Mouse (Mus musculus): Measurements from ENCODE around the gene Olfr1085. TPM values are rescaled to one million over a fixed set of nuclear protein-coding genes. Genes with fewer than 3 reads are reported as not detected.
"Not testable (repeated sequence)": the region's sequence is repeated elsewhere in the genome, so short reads cannot be mapped to it uniquely, and the experiment has no call there.

Olfr1085 gene
- polyA plus RNA-seq (2011; ENCODE audit: insufficient read depth, insufficient read length, low replicate concordance, missing spikeins) = 0.30 TPM in 1 of 2 replicates, not detected in the other

- 21% methylated on average over 1 of the region's 1 CpGs for WGBS
- no peak within 1 kb of the TSS for H3K27ac ChIP-seq (ENCODE audit: control insufficient read depth, insufficient read depth, low read depth, low read length, poor library complexity)
- no peak for TF ChIP-seq CTCF (IDR thresholded peaks at IDR 0.05; ENCODE audit: control insufficient read depth, insufficient read depth, low read length)
- no peak for TF ChIP-seq POLR2A (IDR thresholded peaks at IDR 0.05; ENCODE audit: borderline replicate concordance, control insufficient read depth, low read depth, low read length)
These were observed at the start of gene Olfr1085 for GRCm38 (mm10) chr2:86661919-86662318. Gene Olfr1085 (minus strand): TSS chr2:86662019.

GRCm38 (mm10) chr2:86698295-86698694 is 36.5 kb upstream of the Olfr1085 start, which contains the start of gene Olfr1087:
Gene Olfr1087 (minus strand): TSS chr2:86698395.
- H3K27ac ChIP-seq (ENCODE audit: control insufficient read depth, insufficient read depth, low read depth, low read length, poor library complexity) = no peak within 1 kb of the TSS
- no peaks in the 10 kb centered on the region for H3K4me1 ChIP-seq (ENCODE audit: control insufficient read depth, insufficient read depth, low read length)
- TF ChIP-seq POLR2A (IDR thresholded peaks at IDR 0.05; ENCODE audit: borderline replicate concordance, control insufficient read depth, low read depth, low read length) = no peak
- no peak for TF ChIP-seq CTCF (IDR thresholded peaks at IDR 0.05; ENCODE audit: control insufficient read depth, insufficient read depth, low read length)
- H3K4me3 ChIP-seq (replicated peaks; ENCODE audit: control insufficient read depth, low read depth, low read length) = no peak within 1 kb of the TSS

More at GRCm38 (mm10) chr2:86661919-86662318, at the start of gene Olfr1085:
- Histone ChIP-seq H3K4me1 (ENCODE audit: control insufficient read depth, insufficient read depth, low read length) (no peaks in the 10 kb centered on the region), H3K4me3 (replicated peaks; ENCODE audit: control insufficient read depth, low read depth, low read length) (no peak within 1 kb of the TSS)

GRCm38 (mm10) chr2:86679992-86680391 is 18.2 kb upstream of the Olfr1085 start, which contains the start of gene Olfr1086:
Gene Olfr1086 (minus strand): TSS chr2:86680092.
- H3K27ac ChIP-seq (ENCODE audit: control insufficient read depth, insufficient read depth, low read depth, low read length, poor library complexity) = no peak within 1 kb of the TSS
- WGBS = 66% methylated on average over 2 of the region's 2 CpGs
- H3K4me3 ChIP-seq (replicated peaks; ENCODE audit: control insufficient read depth, low read depth, low read length) = no peak within 1 kb of the TSS
- TF ChIP-seq POLR2A (IDR thresholded peaks at IDR 0.05; ENCODE audit: borderline replicate concordance, control insufficient read depth, low read depth, low read length) (no peak), CTCF (IDR thresholded peaks at IDR 0.05; ENCODE audit: control insufficient read depth, insufficient read depth, low read length) (no peak)
- no peaks in the 10 kb centered on the region for H3K4me1 ChIP-seq (ENCODE audit: control insufficient read depth, insufficient read depth, low read length)

- not testable (repeated sequence) for H3K4me1 ChIP-seq (ENCODE audit: control insufficient read depth, insufficient read depth, low read length)
These were observed 22.2 kb downstream of the Olfr1085 start, which contains the start of gene Olfr1084 for GRCm38 (mm10) chr2:86639625-86640024. Gene Olfr1084 (minus strand): TSS chr2:86639725.

More at GRCm38 (mm10) chr2:86639625-86640024, 22.2 kb downstream of the Olfr1085 start, which contains the start of gene Olfr1084:
- H3K27ac ChIP-seq (ENCODE audit: control insufficient read depth, insufficient read depth, low read depth, low read length, poor library complexity); H3K4me3 ChIP-seq (replicated peaks; ENCODE audit: control insufficient read depth, low read depth, low read length): not testable (repeated sequence)
- 62% methylated on average over 1 of the region's 1 CpGs for WGBS

Other genes with a start within 250 kb of the Olfr1085 start
- not detected in 2 replicates for gene Olfr1061, start 248.0 kb downstream of the Olfr1085 start, polyA plus RNA-seq (2011; ENCODE audit: insufficient read depth, insufficient read length, low replicate concordance, missing spikeins)
- 0.45 and 0.97 TPM in 2 replicates for gene Olfr1062, start 235.3 kb downstream of the Olfr1085 start, polyA plus RNA-seq (2011; ENCODE audit: insufficient read depth, insufficient read length, low replicate concordance, missing spikeins)
- gene Olfr1065, start 211.4 kb downstream of the Olfr1085 start, polyA plus RNA-seq (2011; ENCODE audit: insufficient read depth, insufficient read length, low replicate concordance, missing spikeins) = not detected in 2 replicates
- not detected in 2 replicates for gene Olfr1066, start 205.8 kb downstream of the Olfr1085 start, polyA plus RNA-seq (2011; ENCODE audit: insufficient read depth, insufficient read length, low replicate concordance, missing spikeins)
- gene Olfr228, start 174.6 kb downstream of the Olfr1085 start, polyA plus RNA-seq (2011; ENCODE audit: insufficient read depth, insufficient read length, low replicate concordance, missing spikeins) = not detected in 2 replicates
- gene Olfr1076, start 153.6 kb downstream of the Olfr1085 start, polyA plus RNA-seq (2011; ENCODE audit: insufficient read depth, insufficient read length, low replicate concordance, missing spikeins) = not detected in 2 replicates
- gene Olfr1079, start 119.5 kb downstream of the Olfr1085 start, polyA plus RNA-seq (2011; ENCODE audit: insufficient read depth, insufficient read length, low replicate concordance, missing spikeins) = not detected in 2 replicates
- not detected in 2 replicates for gene Olfr1080, start 103.8 kb downstream of the Olfr1085 start, polyA plus RNA-seq (2011; ENCODE audit: insufficient read depth, insufficient read length, low replicate concordance, missing spikeins)
- gene Olfr1082, start 63.1 kb downstream of the Olfr1085 start, polyA plus RNA-seq (2011; ENCODE audit: insufficient read depth, insufficient read length, low replicate concordance, missing spikeins) = 1.0 TPM in 1 of 2 replicates, not detected in the other
- not detected in 2 replicates for gene Olfr1084, start 22.3 kb downstream of the Olfr1085 start, polyA plus RNA-seq (2011; ENCODE audit: insufficient read depth, insufficient read length, low replicate concordance, missing spikeins)
- not detected in 2 replicates for gene Olfr1086, start 18.1 kb upstream of the Olfr1085 start, polyA plus RNA-seq (2011; ENCODE audit: insufficient read depth, insufficient read length, low replicate concordance, missing spikeins)
- not detected in 2 replicates for gene Olfr1087, start 36.4 kb upstream of the Olfr1085 start, polyA plus RNA-seq (2011; ENCODE audit: insufficient read depth, insufficient read length, low replicate concordance, missing spikeins)
- gene Olfr1089, start 71.7 kb upstream of the Olfr1085 start, polyA plus RNA-seq (2011; ENCODE audit: insufficient read depth, insufficient read length, low replicate concordance, missing spikeins) = not detected in 2 replicates
- 4.3 TPM in 1 of 2 replicates, not detected in the other for gene Olfr1090, start 97.0 kb upstream of the Olfr1085 start, polyA plus RNA-seq (2011; ENCODE audit: insufficient read depth, insufficient read length, low replicate concordance, missing spikeins)
- gene Olfr1093, start 120.5 kb upstream of the Olfr1085 start, polyA plus RNA-seq (2011; ENCODE audit: insufficient read depth, insufficient read length, low replicate concordance, missing spikeins) = not detected in 2 replicates
- gene Olfr141, start 148.0 kb upstream of the Olfr1085 start, polyA plus RNA-seq (2011; ENCODE audit: insufficient read depth, insufficient read length, low replicate concordance, missing spikeins) = not detected in 2 replicates
- gene Olfr1094, start 162.6 kb upstream of the Olfr1085 start, polyA plus RNA-seq (2011; ENCODE audit: insufficient read depth, insufficient read length, low replicate concordance, missing spikeins) = not detected in 2 replicates
- not detected in 2 replicates for gene Olfr1095, start 189.7 kb upstream of the Olfr1085 start, polyA plus RNA-seq (2011; ENCODE audit: insufficient read depth, insufficient read length, low replicate concordance, missing spikeins)
- gene Gm13723, start 212.8 kb upstream of the Olfr1085 start, polyA plus RNA-seq (2011; ENCODE audit: insufficient read depth, insufficient read length, low replicate concordance, missing spikeins) = not detected in 2 replicates
- not detected in 2 replicates for gene Olfr1097, start 230.2 kb upstream of the Olfr1085 start, polyA plus RNA-seq (2011; ENCODE audit: insufficient read depth, insufficient read length, low replicate concordance, missing spikeins)

Data from bone marrow, adult 2 months (tissue).